Mouse (Mus musculus) CH12.LX (cell line): ENCODE results near the gene Lrch4. TPM values are rescaled to one million over a fixed set of nuclear protein-coding genes. Genes with fewer than 3 reads are reported as not detected.
A peak's percentile ranks its signal among the peaks of the same experiment; 100 is the strongest.

Experiments
- DNase-seq: peaks from one replicate; pipeline ENCODE4 v3.0.0-alpha.2; 2013; ENCODE audit errors: extremely low read depth
- H3K27ac ChIP-seq: 2 replicates; pipeline ENCODE4 v1.5.1; 2012; ENCODE audit warnings: low read depth, mild to moderate bottlenecking, control low read depth, moderate library complexity; ENCODE audit not compliant: insufficient read depth
- H3K27me3 ChIP-seq: replicated peaks from 2 replicates; pipeline ENCODE3; 2012; ENCODE audit warnings: inconsistent platforms
- H3K36me3 ChIP-seq, 2 experiments: replicated peaks in 1 of 2; 2 replicates each; pipeline versions ENCODE3 to v1.6.1; 2012; ENCODE audit warnings: inconsistent platforms in 1 of 2, low read length in 1 of 2, mild to moderate bottlenecking in 1 of 2, mixed read lengths in 1 of 2, moderate library complexity in 1 of 2; ENCODE audit not compliant: control insufficient read depth in 1 of 2, insufficient read depth in 1 of 2
- H3K4me1 ChIP-seq, 2 experiments: 2 replicates each; pipeline ENCODE4 v1.6.1; 2012; ENCODE audit warnings: inconsistent platforms in 1 of 2, moderate library complexity in 1 of 2; ENCODE audit not compliant: insufficient read depth in 2 of 2, control insufficient read depth in 1 of 2
- H3K4me2 ChIP-seq: 2 replicates; pipeline ENCODE4 v1.6.1; 2012; ENCODE audit warnings: low read depth, mild to moderate bottlenecking, control low read depth; ENCODE audit not compliant: poor library complexity, insufficient read depth, severe bottlenecking
- H3K4me3 ChIP-seq, 3 experiments: fragments of 150-350 bp in 1 of 3; sonication (generic) in 1 of 3; replicated peaks in 1 of 3; 2 replicates each; pipeline versions ENCODE3 to v1.5.1; 2011 to 2012; ENCODE audit warnings: low read depth in 2 of 3, low read length in 2 of 3, mild to moderate bottlenecking in 2 of 3, moderate library complexity in 2 of 3, control low read depth in 1 of 3, improper control_type of control experiment in 1 of 3, inconsistent platforms in 1 of 3, mixed read lengths in 1 of 3; ENCODE audit not compliant: poor library complexity in 1 of 3
- H3K79me2 ChIP-seq: replicated peaks from 2 replicates; pipeline ENCODE4 v1.6.1; 2012; ENCODE audit warnings: mild to moderate bottlenecking, moderate library complexity; ENCODE audit not compliant: control insufficient read depth, poor library complexity, insufficient read depth, severe bottlenecking; ENCODE audit errors: extremely low read depth
- H3K9ac ChIP-seq: 2 replicates; pipeline ENCODE4 v1.6.1; 2012; ENCODE audit warnings: low read depth, mild to moderate bottlenecking, control low read depth, moderate library complexity; ENCODE audit not compliant: insufficient read depth
- H3K9me3 ChIP-seq: replicated peaks from 2 replicates; pipeline ENCODE3; 2012; ENCODE audit warnings: low read length, inconsistent platforms, mixed read lengths
- BHLHE40 ChIP-seq: IDR thresholded peaks from 2 replicates; pipeline ENCODE4 v1.6.1; 2011; ENCODE audit warnings: mild to moderate bottlenecking, low read depth, low read length, improper control_type of control experiment
- CHD1 ChIP-seq: IDR thresholded peaks from 2 replicates; pipeline ENCODE4 v1.6.1; 2012; ENCODE audit warnings: low read depth, low read length, improper control_type of control experiment, inconsistent platforms
- JUN ChIP-seq: IDR thresholded peaks from 2 replicates; pipeline ENCODE4 v1.6.1; 2011; ENCODE audit warnings: low read depth, mild to moderate bottlenecking, low read length, improper control_type of control experiment, moderate library complexity; ENCODE audit not compliant: insufficient read depth
- MAFK ChIP-seq: IDR thresholded peaks from 2 replicates; pipeline ENCODE4 v1.6.1; 2011; ENCODE audit warnings: low read length, improper control_type of control experiment; ENCODE audit not compliant: insufficient replicate concordance
- MEF2A ChIP-seq: IDR thresholded peaks from 2 replicates; pipeline ENCODE4 v1.6.1; 2014; ENCODE audit warnings: low read depth, mild to moderate bottlenecking, inconsistent platforms, low read length, improper control_type of control experiment, borderline replicate concordance
- MXI1 ChIP-seq: IDR thresholded peaks from 2 replicates; pipeline ENCODE4 v1.6.1; 2011; ENCODE audit warnings: mild to moderate bottlenecking, low read depth, low read length, improper control_type of control experiment
- NRF1 ChIP-seq: IDR thresholded peaks from 2 replicates; pipeline ENCODE4 v1.6.1; 2014; ENCODE audit warnings: low read depth, mild to moderate bottlenecking, inconsistent platforms, low read length, improper control_type of control experiment, moderate library complexity
- POLR2A ChIP-seq: IDR thresholded peaks from 2 replicates; pipeline ENCODE4 v1.6.1; 2011; ENCODE audit warnings: low read depth, mild to moderate bottlenecking, improper control_type of control experiment, low read length
- RAD21 ChIP-seq: IDR thresholded peaks from 2 replicates; pipeline ENCODE4 v1.6.1; 2011; ENCODE audit warnings: low read depth, mild to moderate bottlenecking, low read length, improper control_type of control experiment, moderate library complexity
- TCF12 ChIP-seq: IDR thresholded peaks from 2 replicates; pipeline ENCODE4 v1.6.1; 2014; ENCODE audit warnings: low read depth, mild to moderate bottlenecking, inconsistent platforms, low read length, improper control_type of control experiment
- USF2 ChIP-seq: conservative IDR thresholded peaks from 2 replicates; pipeline ENCODE4 v1.6.1; 2011; ENCODE audit warnings: low read depth, low read length, improper control_type of control experiment
- ZMIZ1 ChIP-seq: IDR thresholded peaks from 2 replicates; pipeline ENCODE4 v1.6.1; 2012; ENCODE audit warnings: low read depth, mild to moderate bottlenecking, inconsistent platforms, low read length, improper control_type of control experiment
- dilution Hi-C: fragments of 300-500 bp; cut with MboI; formaldehyde crosslinking; loops from 2 replicates; pipeline ENCODE4 v1.14.3; 2020; ENCODE audit warnings: low sequenced_read_pairs; ENCODE audit not compliant: extremely low pct_unique_long_range_greater_than_20kb, extremely low pct_ligation_motif_present
- in situ Hi-C: fragments of 300-500 bp; cut with MboI; formaldehyde crosslinking; loops from 3 replicates; pipeline ENCODE4 v1.14.3; 2019; ENCODE audit warnings: low sequenced_read_pairs, low pct_ligation_motif_present, low pct_unique_long_range_greater_than_20kb, mixed read lengths
- polyA plus RNA-seq: library from polyadenylated mRNA; unstranded; fragments of >175 nt; gene quantifications from 2 replicates; pipeline ENCODE4 v1.2.1, GENCODE M21; 2012; ENCODE audit warnings: low read depth; ENCODE audit not compliant: insufficient read length
- total RNA-seq, 2 experiments: library from RNA; depleted of rRNA; stranded (reverse); fragments of 300-350 nt in 1 of 2; fragments of >200 nt in 1 of 2; gene quantifications; 2 replicates each; pipeline ENCODE4 v1.2.3; 2012 to 2014

The Lrch4 gene
- total and polyA plus RNA-seq, 3 experiments: 9.9 to 62.1 (median 25.6) TPM

- TF ChIP-seq JUN (no peak), NRF1 (no peak), BHLHE40 (no peak), CHD1 (no peak)
- TF ChIP-seq, all 38 proteins: peak for 0
- peaks cover 12 to 22% of the 10 kb centered on the region in 2 experiments for H3K36me3 ChIP-seq
- H3K27ac ChIP-seq: no peak overlapping the region
- dilution Hi-C loops (no loop called here), in situ Hi-C loops (no loop called here)
- H3K9ac ChIP-seq: no peak overlapping the region
- H3K79me2 ChIP-seq: peaks cover 2% of the 10 kb centered on the region; the same call in 1 of the 2 replicates
- peaks cover 12 to 19% of the 10 kb centered on the region in 2 experiments for H3K4me1 ChIP-seq
- no peaks in the 10 kb centered on the region for H3K9me3 ChIP-seq
- no peak overlapping the region for H3K4me2 ChIP-seq
- no peaks in the 10 kb centered on the region for H3K27me3 ChIP-seq
- no peak overlapping the region for H3K4me3 ChIP-seq
- DNase-seq: no peak
Observed at GRCm38 (mm10) chr5:137597625-137598024, 31.3 kb upstream of the Lrch4 start.

GRCm38 (mm10) chr5:137598100-137598826 is 30.7 kb upstream of the Lrch4 start:
- Histone ChIP-seq H3K4me1 (peaks cover 13 to 24% of the 10 kb centered on the region in 2 experiments), H3K36me3 (peaks cover 12 to 22% of the 10 kb centered on the region in 2 experiments), H3K9me3 (no peaks in the 10 kb centered on the region), H3K27ac (no peak overlapping the region), H3K4me2 (no peak overlapping the region), H3K79me2 (peaks cover 3% of the 10 kb centered on the region; the same call in 1 of the 2 replicates), H3K9ac (no peak overlapping the region), H3K4me3 (no peak overlapping the region), H3K27me3 (no peaks in the 10 kb centered on the region)
- TF ChIP-seq RAD21 (no peak), MEF2A (no peak), MXI1 (no peak), POLR2A (no peak), TCF12 (no peak), USF2 (no peak), BHLHE40 (no peak), MAFK (no peak)
- in situ Hi-C loops (no loop called here), dilution Hi-C loops (no loop called here)
- DNase-seq: no peak

GRCm38 (mm10) chr5:137599600-137599999 is 29.3 kb upstream of the Lrch4 start:
- Histone ChIP-seq H3K4me2 (peak overlapping the region; percentile 86; the same call in 1 of the 2 replicates), H3K36me3 (peaks cover 12 to 24% of the 10 kb centered on the region in 2 experiments), H3K27ac (no peak overlapping the region), H3K4me3 (peak overlapping the region; percentile 60 to 92 (median 74)), H3K27me3 (no peaks in the 10 kb centered on the region), H3K9me3 (no peaks in the 10 kb centered on the region), H3K79me2 (peaks cover 6% of the 10 kb centered on the region; the same call in 1 of the 2 replicates), H3K9ac (no peak overlapping the region; the same call in 1 of the 2 replicates), H3K4me1 (peaks cover 13 to 35% of the 10 kb centered on the region in 2 experiments)
- dilution Hi-C loops (no loop called here), in situ Hi-C loops (no loop called here)
- TF ChIP-seq MEF2A (no peak), ZMIZ1 (no peak)
- DNase-seq: no peak
